Mouse (Mus musculus) brain, embryonic 14.5 days (tissue): ENCODE measurements at regions not wholly inside any gene's neighbourhood (a gene's known extent, or its start where the extent isn't known, plus 50 kb on each side); places are given as distances from the start of the nearest gene placed in this dataset.

ENCODE experiments used
- CTCF ChIP-seq: fragments of 200-500 bp; IDR thresholded peaks from 2 replicates; pipeline ENCODE4 v1.5.1; 2012; ENCODE audit warnings: inconsistent platforms, mild to moderate bottlenecking, moderate library complexity, borderline replicate concordance; ENCODE audit not compliant: insufficient read depth, insufficient read length; ENCODE audit errors: extremely low read depth
- POLR2A ChIP-seq: fragments of 200-500 bp; IDR thresholded peaks from 2 replicates; pipeline ENCODE4 v1.6.1; 2012; ENCODE audit warnings: mild to moderate bottlenecking, inconsistent platforms, borderline replicate concordance; ENCODE audit not compliant: poor library complexity, insufficient read depth, insufficient read length, severe bottlenecking; ENCODE audit errors: extremely low read depth

- no peak for TF ChIP-seq CTCF
- no peak for TF ChIP-seq POLR2A
Observed at GRCm38 (mm10) chr8:82462841-82463240, 59.8 kb upstream of the Il15 start.
